Mouse (Mus musculus) left cerebral cortex, adult 11 months (tissue): Measurements from ENCODE around the gene Tbcd.
"Not testable (repeated sequence)": the region's sequence is repeated elsewhere in the genome, so short reads cannot be mapped to it uniquely, and the experiment has no call there.

Experiments
- DNase-seq: peaks from one replicate; pipeline ENCODE4 v3.0.0; 2022; ENCODE audit warnings: low spot score

Tbcd gene

GRCm38 (mm10) chr11:121653631-121654030 is 201.9 kb downstream of the Tbcd start:
- DNase-seq = no peak

DNA sequence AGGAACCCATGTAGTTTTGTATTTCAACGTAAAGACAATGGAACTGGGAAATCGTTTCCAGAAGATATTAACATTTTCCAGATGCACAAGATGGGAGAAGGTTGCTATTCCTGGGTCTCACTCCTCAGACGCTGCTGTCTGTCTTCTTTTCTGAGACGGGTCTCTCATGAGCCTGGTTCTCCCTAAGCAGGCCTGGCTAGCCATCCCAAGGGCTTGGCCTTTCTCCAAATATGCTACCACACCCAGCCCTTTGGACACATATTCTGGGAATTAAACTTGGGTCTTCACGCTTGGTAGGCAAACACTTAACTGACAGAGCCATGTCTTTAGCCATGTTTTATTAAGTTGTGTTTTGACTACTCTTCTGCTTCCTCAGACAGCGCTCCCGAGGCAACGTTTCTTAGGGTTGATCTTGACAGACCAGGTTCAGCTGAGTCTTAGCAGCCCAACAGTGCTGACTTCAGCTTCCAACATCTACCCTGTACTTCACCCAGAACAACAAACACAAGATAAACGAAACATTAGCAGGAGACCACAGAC is 202.7 kb downstream of the Tbcd start:
- DNase-seq = no peak

DNA sequence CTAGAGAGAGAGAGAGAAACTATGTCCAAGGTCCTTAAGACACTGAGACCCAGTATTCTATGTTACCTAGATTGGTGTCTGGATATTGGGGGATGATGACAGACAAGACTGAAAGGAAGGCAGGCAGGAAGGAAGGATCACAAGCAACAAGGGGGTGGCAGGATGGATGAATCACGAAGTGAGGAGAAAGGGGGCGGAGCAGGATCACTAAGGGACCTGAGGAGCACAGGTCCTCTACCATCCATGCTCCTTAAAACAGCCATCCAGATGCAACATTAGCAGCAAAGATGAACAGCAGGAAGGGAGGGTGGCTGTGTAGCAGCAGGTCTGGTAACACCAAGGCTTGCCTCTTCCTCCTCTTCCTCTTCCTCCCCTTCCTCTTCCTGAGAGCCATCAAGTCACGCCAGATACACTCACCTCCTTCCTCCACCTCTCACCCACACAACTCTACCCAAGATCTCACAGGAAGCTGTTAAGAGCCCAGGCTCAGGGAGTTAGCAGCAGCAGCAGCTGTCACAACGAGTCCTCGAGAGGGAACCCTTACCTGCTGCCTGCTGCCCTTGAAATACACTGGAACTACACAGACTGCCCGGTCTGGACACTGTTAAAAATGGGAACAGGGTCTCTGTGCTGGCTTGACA is 203.5 kb downstream of the Tbcd start:
- no peak for DNase-seq

DNA sequence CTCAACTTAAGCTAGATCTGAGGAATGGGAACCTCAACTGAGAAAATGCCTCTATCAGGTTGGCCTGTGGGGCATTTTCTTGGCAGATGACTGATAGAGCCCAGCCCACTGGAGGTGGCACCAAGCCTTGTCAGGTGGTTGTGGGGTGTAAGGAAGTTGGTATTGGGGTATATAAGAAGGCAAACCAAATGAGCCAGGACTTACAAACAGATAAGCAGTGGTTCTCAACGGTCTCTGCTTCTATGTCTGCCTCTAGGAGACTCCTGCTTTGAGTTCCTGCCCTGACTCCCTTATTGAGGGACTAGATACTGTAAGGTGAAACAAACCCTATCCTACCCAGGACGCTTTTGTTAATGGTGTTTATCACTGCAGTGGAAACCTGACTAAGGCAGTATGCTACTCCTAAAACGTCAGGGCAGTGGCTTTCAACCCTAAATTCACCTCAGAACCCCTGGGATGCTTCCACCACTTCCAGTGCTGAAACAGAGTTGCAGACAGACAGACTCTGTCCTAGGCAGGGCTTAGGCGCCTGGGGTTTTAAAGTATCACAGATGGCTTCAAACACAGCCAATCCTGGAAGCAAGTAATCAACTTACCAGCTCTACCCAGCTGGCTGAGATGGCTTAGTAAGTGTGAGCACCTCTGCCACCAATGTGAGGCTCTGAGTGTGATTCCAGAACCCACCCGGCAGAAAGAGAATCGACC is 204.2 kb downstream of the Tbcd start:
- DNase-seq = no peak

- DNase-seq = no peak
Measured at GRCm38 (mm10) chr11:121658151-121658550, 206.4 kb downstream of the Tbcd start.

DNA sequence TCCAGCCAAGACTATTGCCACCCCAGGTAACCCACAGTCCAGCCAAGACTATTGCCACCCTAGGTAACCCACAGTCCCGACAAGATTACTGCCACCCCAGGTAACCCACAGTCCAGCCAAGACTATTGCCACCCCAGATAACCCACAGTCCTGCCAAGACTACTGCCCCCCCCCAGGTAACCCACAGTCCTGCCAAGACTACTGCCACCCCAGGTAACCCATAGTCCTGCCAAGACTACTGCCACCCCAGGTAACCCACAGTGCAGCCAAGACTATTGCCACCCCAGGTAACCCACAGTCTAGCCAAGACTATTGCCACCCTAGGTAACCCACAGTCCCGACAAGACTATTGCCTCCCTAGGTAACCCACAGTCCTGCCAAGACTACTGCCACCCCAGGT is 208.9 kb downstream of the Tbcd start:
- DNase-seq = not testable (repeated sequence)

GRCm38 (mm10) chr11:121661116-121661515 is 209.4 kb downstream of the Tbcd start:
- DNase-seq = no peak
